Mouse (Mus musculus) ES-E14 (cell line): ENCODE measurements around the gene St6galnac3. TPM values are rescaled to one million over a fixed set of nuclear protein-coding genes. Genes with fewer than 3 reads are reported as not detected.

ENCODE experiments used
- DNase-seq: peaks from one replicate; pipeline ENCODE4 v3.0.0-alpha.2; 2013; ENCODE audit warnings: low read depth, low spot score
- H3K27ac ChIP-seq: 2 replicates; pipeline ENCODE4 v1.5.1; 2012; ENCODE audit warnings: low read depth, mild to moderate bottlenecking, low read length, moderate library complexity, mixed read lengths; ENCODE audit not compliant: poor library complexity, insufficient read depth, severe bottlenecking
- H3K36me3 ChIP-seq: 2 replicates; pipeline ENCODE4 v1.6.1; 2012; ENCODE audit warnings: mild to moderate bottlenecking, low read length, moderate library complexity, mixed read lengths; ENCODE audit not compliant: control insufficient read depth, poor library complexity, insufficient read depth, severe bottlenecking
- H3K4me1 ChIP-seq, 2 experiments: fragments of 150-350 bp in 1 of 2; sonication (generic) in 1 of 2; 2 replicates each; pipeline ENCODE4 v1.6.1; 2012; ENCODE audit warnings: low read length in 2 of 2, mild to moderate bottlenecking in 1 of 2, mixed read lengths in 1 of 2; ENCODE audit not compliant: control insufficient read depth in 2 of 2, insufficient read depth in 2 of 2, poor library complexity in 1 of 2
- H3K4me3 ChIP-seq, 2 experiments: fragments of 150-350 bp in 1 of 2; sonication (generic) in 1 of 2; 2 replicates each; pipeline ENCODE4 v1.5.1; 2012; ENCODE audit warnings: low read length in 2 of 2, low read depth in 1 of 2, mild to moderate bottlenecking in 1 of 2, mixed read lengths in 1 of 2; ENCODE audit not compliant: insufficient read depth in 1 of 2, poor library complexity in 1 of 2, severe bottlenecking in 1 of 2
- H3K9ac ChIP-seq: 2 replicates; pipeline ENCODE4 v1.6.1; 2012; ENCODE audit warnings: low read depth, mild to moderate bottlenecking, low read length, mixed read lengths; ENCODE audit not compliant: poor library complexity, insufficient read depth, severe bottlenecking
- H3K9me3 ChIP-seq: fragments of 150-350 bp; sonication (generic); 2 replicates; pipeline ENCODE4 v1.6.1; 2012; ENCODE audit warnings: low read depth, mild to moderate bottlenecking, low read length; ENCODE audit not compliant: control insufficient read depth, insufficient read depth
- CHD2 ChIP-seq: IDR thresholded peaks from 2 replicates; pipeline ENCODE4 v1.6.1; 2014; ENCODE audit warnings: mild to moderate bottlenecking, low read depth, low read length, inconsistent platforms
- HCFC1 ChIP-seq: IDR thresholded peaks from 2 replicates; pipeline ENCODE4 v1.6.1; 2012; ENCODE audit warnings: low read length, inconsistent platforms, borderline replicate concordance; ENCODE audit not compliant: insufficient read depth
- MAFK ChIP-seq: IDR thresholded peaks from 2 replicates; pipeline ENCODE4 v1.6.1; 2014; ENCODE audit warnings: mild to moderate bottlenecking, low read depth, low read length, inconsistent platforms; ENCODE audit not compliant: insufficient read depth
- ZC3H11A ChIP-seq: IDR thresholded peaks from 2 replicates; pipeline ENCODE4 v1.6.1; 2012; ENCODE audit warnings: low read depth, mild to moderate bottlenecking, inconsistent platforms, low read length, borderline replicate concordance
- ZNF384 ChIP-seq: IDR thresholded peaks from 2 replicates; pipeline ENCODE4 v1.6.1; 2012; ENCODE audit warnings: low read depth, low read length, inconsistent platforms
- in situ Hi-C, 2 experiments: fragments of 600-800 bp; cut with MboI; formaldehyde crosslinking; loops; one replicate each; pipeline ENCODE4 v1.15.1; 2025; ENCODE audit warnings: low sequenced_read_pairs in 2 of 2, inconsistent platforms in 1 of 2; ENCODE audit not compliant: unreplicated experiment in 2 of 2
- total RNA-seq: library from RNA; depleted of rRNA; stranded (reverse); fragments of 300-350 nt; gene quantifications from 2 replicates; pipeline ENCODE4 v1.2.3, GENCODE M21; 2012

The St6galnac3 gene
- total RNA-seq, 1 experiment = 3.8 TPM

DNA sequence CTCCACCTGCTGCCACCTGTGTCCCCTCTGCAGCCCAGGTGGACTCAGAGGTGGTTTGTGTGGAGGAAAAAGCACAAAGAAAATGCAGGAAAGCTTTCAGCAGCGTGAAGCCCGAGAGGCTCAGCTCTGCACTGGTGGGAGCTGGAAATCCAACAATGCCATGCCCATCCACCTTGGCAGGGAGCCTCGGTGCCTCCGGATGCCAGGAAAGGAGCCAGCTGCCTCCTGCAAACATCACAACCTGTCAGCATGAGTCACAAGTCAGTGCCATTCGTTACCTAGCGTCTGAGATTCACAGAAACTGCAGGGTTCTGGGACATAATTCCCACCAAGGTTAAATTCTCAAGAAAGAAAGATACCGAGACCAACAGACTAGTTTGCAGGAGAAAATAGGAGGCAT, 63.0 kb downstream of the St6galnac3 start:
- DNase-seq = no peak
- Histone ChIP-seq H3K4me1 (peaks cover 2% of the 10 kb centered on the region in 2 experiments; a peak in 1 of 4 replicates), H3K9ac (no peak overlapping the region), H3K9me3 (no peaks in the 10 kb centered on the region), H3K4me3 (no peak overlapping the region), H3K27ac (no peak overlapping the region), H3K36me3 (peaks cover 12% of the 10 kb centered on the region; the same call in 1 of the 2 replicates)
- TF ChIP-seq MAFK = no peak
- no peak for TF ChIP-seq ZNF384
- in situ Hi-C loops = no loop called here

DNA sequence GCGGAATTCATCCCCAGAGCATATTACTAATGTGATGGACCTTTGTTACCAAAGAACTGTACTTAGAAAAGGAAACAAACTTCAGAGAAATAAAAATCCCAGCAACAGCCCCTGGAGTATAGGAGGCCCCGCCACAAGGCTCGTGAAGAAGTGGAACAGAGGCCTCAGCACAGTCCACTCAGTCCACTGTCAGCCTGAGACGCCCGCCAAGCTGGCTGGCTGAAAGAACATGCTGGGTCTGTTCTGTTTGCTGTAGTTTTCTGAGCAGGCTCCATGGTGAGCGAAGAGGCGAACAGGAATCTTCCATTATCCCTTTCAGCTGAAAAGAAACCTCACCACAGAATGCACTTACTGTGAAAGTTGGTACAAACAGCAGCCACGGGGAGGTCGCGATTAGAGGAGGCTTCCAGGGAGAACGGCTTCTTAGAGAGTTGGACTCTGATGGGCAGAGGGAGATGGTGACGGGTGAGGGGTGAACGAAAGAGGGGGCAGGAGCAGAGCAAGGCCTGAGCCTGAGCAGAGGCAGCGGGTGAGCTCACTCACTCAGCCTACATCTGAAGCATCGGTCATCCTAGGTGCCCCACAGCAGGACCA, 65.3 kb downstream of the St6galnac3 start:
- Histone ChIP-seq H3K27ac (no peak overlapping the region), H3K4me1 (peaks cover 2 to 4% of the 10 kb centered on the region in 2 experiments; a peak in 1 of 4 replicates), H3K9ac (no peak overlapping the region), H3K9me3 (no peaks in the 10 kb centered on the region), H3K4me3 (no peak overlapping the region), H3K36me3 (peaks cover 12% of the 10 kb centered on the region; the same call in 1 of the 2 replicates)
- TF ChIP-seq ZNF384 (no peak), ZC3H11A (no peak), HCFC1 (no peak), CHD2 (no peak), MAFK (no peak)
- DNase-seq = no peak
- in situ Hi-C loops = no loop called here

DNA sequence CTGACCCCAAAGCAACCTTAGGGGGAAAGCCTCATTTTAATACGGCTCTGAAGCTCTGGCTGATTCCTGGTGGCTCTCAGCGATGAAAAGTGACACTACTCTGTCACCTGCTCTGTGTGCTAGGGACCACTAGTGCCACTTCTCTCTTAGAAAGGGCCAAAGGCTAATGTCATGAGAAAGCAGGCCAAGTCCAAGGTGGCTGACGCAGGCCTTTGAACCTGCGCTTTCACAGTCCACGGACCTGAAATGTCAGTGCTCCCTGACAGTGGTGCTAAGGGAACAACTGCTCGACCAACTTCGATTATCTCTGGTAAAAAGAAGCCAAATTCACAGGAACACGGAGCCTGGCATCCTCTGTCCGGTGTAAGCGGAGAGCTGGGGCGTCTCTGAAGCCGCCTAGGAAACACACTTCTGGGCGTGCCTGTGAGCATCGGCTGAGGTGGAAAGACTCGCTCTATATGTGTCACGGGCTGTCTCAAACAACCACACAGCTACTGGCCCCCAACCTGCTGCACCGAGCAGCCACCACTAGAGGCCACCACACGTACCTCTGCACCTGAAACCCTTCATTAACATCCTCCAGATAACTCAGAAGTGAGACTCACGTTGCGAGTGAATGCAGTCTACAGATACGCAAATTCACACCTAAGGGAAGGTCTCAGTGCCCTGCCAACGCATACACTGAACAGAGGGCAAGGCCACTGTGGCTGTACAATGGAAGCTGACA, 66.8 kb downstream of the St6galnac3 start:
- in situ Hi-C loops = no loop called here
- peak overlapping the region; percentile 8; the same call in 1 of the 2 replicates for H3K27ac ChIP-seq
- H3K4me1 ChIP-seq = peaks cover 2 to 4% of the 10 kb centered on the region in 2 experiments; a peak in 1 of 4 replicates
- no peaks in the 10 kb centered on the region for H3K9me3 ChIP-seq
- DNase-seq = no peak
- no peak overlapping the region for H3K9ac ChIP-seq
- no peak for TF ChIP-seq MAFK
- TF ChIP-seq ZC3H11A = no peak
- TF ChIP-seq CHD2 = no peak
- no peak for TF ChIP-seq HCFC1
- no peak for TF ChIP-seq ZNF384
- peaks cover 12% of the 10 kb centered on the region; the same call in 1 of the 2 replicates for H3K36me3 ChIP-seq
- no peak overlapping the region for H3K4me3 ChIP-seq

DNA sequence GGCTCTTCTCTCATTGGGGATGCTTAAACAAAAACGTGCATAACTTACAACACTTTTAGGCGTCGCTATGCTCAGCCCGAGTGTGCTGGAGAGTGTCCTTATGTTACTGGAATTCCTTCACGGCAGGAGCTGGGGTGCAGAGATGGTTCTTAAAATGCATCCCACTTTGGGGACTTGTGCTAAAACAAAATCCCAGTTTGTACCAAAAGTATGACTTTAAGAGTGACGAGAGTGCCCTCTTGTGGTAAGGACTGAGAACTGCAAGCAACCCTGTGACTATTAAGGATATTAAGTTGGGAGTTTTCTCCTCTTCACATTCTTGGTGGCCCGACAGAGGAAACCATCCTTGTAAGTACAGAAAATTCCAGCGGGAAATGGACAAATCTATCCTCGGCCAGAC, 69.9 kb downstream of the St6galnac3 start:
- H3K9me3 ChIP-seq = no peaks in the 10 kb centered on the region
- no peak overlapping the region for H3K27ac ChIP-seq
- H3K36me3 ChIP-seq = peaks cover 13% of the 10 kb centered on the region; the same call in 1 of the 2 replicates
- no peak overlapping the region for H3K9ac ChIP-seq
- DNase-seq = no peak
- H3K4me1 ChIP-seq = peaks cover 0 to 2% of the 10 kb centered on the region in 2 experiments; a peak in 1 of 4 replicates
- no peak overlapping the region for H3K4me3 ChIP-seq
- no peak for TF ChIP-seq CHD2
- TF ChIP-seq HCFC1 = no peak
- TF ChIP-seq ZNF384 = no peak
- TF ChIP-seq MAFK = no peak
- TF ChIP-seq ZC3H11A = no peak
- in situ Hi-C loops = no loop called here
